Mouse (Mus musculus) erythroblast, adult 5-6 weeks (primary cell): Measurements from ENCODE around the gene Fibp. TPM values are rescaled to one million over a fixed set of nuclear protein-coding genes. Genes with fewer than 3 reads are reported as not detected.

Experiments
- ATAC-seq: replicated peaks from 2 replicates; pipeline ENCODE4 v1.8.0; 2016; ENCODE audit warnings: moderate number of reproducible peaks, mild to moderate bottlenecking, moderate TSS enrichment, inconsistent platforms; ENCODE audit not compliant: poor library complexity, low FRiP score, severe bottlenecking
- total RNA-seq, 2 experiments: library from RNA; stranded (forward) in 1 of 2; stranded (reverse) in 1 of 2; fragments of 150-400 nt in 1 of 2; fragments of 200-764, 138-1000 nt in 1 of 2; gene quantifications; 2 replicates each; pipeline versions ENCODE4 v1.2.3 to v1.2.4; 2015 to 2017; ENCODE audit warnings: low replicate concordance in 2 of 2

Fibp gene
- total RNA-seq, 2 experiments from 2014 or later, result 15.2 to 17.6 TPM

DNA sequence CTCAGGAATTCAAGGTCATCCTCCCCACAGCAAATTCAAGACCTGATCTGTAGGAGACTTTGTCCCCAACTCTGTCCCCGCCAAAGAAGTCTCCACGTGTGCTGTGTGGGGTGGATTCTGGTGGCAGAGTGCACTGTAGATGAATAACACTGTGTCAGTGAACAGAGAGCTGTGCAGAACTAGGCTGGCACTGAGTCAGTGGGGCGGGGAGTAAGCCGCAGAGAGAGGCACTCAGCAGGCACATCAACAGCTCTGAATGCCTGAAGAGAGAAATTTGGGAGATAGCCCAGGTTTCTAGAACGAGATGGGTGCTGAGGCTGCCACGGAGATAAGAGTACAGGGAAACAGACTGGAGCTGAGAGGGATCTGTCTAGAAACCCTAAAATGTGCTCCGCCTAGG lies 1.4 kb upstream of the Fibp start:
- ATAC-seq, result no peak

DNA sequence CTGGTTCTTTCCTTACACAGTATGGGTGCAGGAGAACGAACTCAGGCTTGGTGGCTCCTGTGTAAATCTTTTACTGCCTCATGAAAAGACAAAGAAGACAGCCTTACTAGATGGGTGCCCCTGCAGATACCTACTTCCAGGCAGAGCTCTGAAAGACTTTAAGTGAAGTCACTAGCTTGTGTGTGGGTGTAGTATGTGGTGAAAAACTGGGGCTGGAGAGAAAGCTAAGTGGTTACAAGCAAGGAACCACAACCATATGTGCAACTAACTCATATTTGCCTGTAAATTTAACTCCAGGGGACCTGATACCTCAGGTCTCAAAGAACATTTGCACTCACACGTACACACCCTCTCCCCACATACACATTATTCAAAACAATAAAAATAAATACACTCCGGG lies 519 bp upstream of the Fibp start:
- ATAC-seq, result no peak

- ATAC-seq, result no peak
Measured at GRCm38 (mm10) chr19:5461411-5461810, 996 bp downstream of the Fibp start.

DNA sequence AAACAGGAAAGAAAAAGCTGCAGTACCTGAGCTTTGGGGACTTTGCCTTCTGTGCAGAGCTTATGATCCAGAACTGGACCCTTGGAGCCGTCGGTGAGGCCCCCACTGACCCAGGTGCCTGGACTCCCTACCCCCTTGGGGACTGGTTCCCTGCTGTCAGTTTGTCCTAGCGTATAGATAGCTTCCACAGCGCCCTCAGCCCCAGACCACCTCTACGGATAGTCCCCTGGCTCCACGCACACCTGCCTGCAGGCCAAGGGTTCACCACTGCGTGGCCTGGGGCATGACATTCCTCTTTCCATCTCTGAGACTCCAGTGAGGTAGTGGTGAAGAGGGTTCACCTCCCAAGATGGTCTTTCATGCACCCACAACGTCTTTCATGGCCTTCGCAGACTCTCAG lies 2.8 kb downstream of the Fibp start:
- no peak for ATAC-seq

DNA sequence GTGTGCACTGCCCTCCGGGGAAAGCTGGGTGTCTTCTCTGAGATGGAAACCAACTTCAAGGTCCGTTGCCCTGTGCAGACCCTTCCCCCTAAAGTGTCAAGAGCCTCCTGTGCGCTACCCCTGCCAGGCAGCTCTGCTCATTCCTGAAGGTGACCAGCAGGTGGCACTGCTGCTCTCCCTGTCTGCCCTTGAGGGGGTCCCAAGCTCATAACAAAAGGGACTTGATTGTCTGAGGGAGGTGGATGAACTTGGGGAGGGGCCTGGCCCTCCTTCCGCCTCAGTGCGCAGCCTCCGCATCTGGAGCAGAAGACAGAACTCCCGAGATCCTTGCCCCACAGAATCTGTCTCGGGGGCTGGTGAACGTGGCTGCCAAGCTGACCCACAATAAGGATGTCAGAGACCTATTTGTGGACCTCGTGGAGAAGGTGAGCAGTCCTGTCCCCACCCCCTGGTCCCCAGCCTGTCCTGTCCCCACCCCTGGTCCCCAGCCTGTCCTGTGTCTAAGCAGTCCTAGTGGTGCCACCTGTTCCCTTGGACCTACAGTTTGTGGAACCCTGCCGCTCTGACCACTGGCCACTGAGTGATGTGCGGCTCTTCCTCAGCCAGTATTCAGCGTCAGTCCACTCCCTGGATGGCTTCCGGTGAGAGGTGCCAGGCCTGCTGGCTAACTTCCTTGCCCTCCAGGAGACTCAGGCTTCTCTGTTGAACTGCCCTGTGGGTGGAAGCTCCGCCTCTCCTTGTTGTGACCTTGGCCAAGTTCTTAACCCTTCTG lies 3.6 kb downstream of the Fibp start:
- no peak for ATAC-seq

GRCm38 (mm10) chr19:5465037-5465436 lies 4.6 kb downstream of the Fibp start:
- ATAC-seq, result no peak

DNA sequence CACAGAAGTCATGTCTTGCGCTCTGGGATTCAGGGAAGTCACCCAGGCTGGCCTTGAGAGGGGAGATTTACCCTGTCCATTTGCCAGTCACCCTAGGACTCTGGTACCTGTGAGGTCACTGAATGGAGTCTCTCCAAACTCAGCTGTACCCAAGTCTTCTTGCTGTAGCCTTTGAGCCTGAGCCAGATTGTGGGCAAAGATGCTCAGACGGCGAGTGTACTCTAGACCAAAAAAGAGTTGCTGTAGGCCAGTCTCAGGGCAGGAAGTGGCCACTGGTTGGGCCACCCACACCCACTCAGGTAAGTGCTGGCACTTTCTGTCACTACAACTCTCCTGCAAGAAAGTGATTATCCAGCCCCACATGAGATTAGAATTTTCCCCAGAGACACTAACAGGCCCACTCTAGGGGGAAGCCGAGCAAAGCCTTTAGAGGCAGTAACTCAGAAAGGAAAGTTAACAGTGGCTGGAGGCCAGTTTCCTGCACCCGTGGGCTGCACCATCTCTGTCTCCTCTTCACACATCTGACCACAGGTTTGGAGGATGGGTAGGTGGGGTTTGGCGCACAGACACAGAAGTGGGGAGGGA lies 6.6 kb downstream of the Fibp start:
- ATAC-seq, result no peak

GRCm38 (mm10) chr19:5468374-5468773 lies 8.0 kb downstream of the Fibp start, which contains the start of gene Ctsw:
Gene Ctsw (minus strand): TSS chr19:5468507.
- ATAC-seq, result no peak

GRCm38 (mm10) chr19:5471846-5472245 lies 11.4 kb downstream of the Fibp start:
- no peak for ATAC-seq

GRCm38 (mm10) chr19:5472857-5473256 lies 12.4 kb downstream of the Fibp start:
- no peak for ATAC-seq

DNA sequence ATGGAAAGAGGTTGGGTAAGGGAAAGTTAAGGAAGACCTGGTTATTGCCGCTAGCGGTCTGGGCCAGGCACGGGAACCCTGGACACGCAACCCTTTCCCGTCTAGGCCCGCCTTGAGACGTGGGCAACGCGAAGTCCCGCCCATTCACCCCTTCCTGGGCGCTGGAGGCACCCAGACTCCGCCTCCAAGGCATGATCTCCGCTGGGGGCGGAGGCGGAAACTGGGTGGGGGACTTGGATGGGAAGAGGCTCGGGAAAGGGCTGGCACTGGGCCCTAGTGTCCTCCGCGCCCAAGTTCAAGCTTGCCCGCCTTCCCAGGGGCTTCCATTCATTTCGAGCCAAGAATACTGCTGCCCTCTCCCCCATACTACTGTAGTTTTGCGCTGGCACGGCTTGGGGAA lies 13.3 kb downstream of the Fibp start, which contains the start of gene Efemp2:
Gene Efemp2 (plus strand): TSS at position 235 of the 400 bp plus-strand sequence.
- no peak for ATAC-seq

GRCm38 (mm10) chr19:5474281-5475068 lies 14.1 kb downstream of the Fibp start:
- ATAC-seq, result no peak

DNA sequence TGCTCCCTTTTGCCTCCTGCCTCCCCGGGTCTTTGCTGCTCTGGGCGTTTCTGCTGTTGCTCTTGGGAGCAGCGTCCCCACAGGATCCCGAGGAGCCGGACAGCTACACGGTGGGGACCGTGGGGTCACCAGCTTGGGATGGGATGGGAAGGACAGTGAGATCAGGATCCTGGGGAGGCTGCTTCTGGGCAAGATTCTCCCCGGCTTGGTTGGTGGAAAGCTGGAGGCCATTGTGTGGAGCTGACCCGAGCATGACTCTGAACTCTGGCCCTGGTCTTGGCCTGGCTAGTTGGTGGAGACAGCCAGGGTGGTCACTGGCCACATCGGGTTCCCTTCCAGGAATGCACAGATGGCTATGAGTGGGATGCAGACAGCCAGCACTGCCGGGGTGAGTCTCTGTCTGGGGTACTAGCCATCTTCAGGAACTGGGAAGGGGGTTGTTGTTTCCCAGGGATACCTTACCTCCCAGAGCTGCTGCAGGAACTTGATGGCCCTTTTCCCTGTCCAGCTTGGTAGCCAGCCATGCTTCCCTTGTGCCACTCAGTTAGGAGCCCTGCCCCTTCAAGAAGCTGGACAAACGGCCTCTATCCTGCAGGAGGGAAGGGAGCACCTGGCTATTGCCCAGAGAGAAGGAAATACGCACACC lies 14.8 kb downstream of the Fibp start:
- no peak for ATAC-seq

DNA sequence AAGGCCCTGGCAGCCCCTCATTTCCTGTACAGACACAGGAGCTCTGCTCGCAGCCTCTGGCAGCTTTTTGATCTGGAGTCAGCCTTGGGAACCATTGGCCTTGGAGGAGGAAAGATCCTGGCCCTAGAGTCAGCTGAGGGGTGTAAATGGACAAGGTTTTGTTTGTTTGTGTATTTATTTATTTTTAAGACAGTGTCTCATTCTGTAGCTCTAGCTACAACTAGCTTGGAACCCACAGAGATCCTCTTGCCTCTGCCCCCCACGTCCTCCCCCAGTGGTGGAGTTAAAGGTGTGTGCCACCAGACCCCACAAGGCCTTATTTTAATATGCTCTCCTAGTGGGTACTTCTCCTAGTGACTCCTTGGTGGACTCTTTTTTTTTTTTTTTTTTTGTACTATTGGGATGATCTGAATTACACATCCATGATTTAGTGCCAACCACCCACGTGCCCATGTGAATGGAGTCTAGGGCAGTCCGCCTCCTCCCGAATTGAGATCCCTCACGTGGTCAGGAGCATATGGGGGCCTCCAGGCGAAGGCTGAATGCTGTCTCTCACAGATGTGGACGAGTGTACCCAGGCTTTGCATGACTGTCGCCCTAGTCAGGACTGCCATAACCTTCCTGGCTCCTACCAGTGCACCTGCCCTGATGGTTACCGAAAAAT lies 16.7 kb downstream of the Fibp start:
- no peak for ATAC-seq

DNA sequence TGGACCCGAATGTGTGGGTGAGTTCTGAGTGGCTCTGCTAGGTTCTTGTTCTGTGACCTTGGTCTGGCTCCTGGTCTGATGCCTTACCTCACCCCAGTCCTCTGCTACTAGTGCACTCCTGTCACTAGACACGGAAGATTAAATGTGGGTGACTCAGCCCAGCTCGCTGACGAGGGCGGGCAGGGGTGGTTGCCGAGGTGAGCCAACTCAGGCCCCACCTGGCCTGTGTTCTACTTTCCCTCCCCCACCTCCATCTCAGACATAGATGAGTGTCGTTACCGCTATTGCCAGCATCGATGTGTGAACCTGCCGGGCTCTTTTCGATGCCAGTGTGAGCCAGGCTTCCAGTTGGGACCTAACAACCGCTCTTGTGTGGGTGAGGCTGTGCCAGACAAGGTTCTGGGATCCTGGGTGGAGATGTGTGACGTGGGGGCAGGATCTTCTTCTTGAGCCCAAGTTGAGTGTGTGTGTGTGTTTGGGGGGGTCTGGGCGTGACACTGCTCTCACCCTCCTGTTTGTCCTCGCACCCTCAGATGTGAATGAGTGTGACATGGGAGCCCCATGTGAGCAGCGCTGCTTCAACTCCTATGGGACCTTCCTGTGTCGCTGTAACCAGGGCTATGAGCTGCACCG lies 17.4 kb downstream of the Fibp start:
- no peak for ATAC-seq

- ATAC-seq, result no peak
Measured at GRCm38 (mm10) chr19:5480016-5480415, 19.6 kb downstream of the Fibp start.

DNA sequence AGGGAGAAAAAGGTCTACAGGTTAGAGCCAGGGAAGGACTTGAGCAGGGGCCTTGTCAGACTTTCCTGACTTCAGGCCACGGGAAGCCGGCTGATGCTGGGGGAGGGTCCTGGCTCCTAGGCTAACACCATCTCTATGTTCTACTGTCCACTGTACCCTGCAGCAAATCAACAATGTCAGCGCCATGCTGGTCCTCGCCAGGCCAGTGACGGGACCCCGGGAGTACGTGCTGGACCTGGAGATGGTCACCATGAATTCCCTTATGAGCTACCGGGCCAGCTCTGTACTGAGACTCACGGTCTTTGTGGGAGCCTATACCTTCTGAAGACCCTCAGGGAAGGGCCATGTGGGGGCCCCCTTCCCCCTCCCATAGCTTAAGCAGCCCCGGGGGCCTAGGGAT lies 21.0 kb downstream of the Fibp start:
- no peak for ATAC-seq

DNA sequence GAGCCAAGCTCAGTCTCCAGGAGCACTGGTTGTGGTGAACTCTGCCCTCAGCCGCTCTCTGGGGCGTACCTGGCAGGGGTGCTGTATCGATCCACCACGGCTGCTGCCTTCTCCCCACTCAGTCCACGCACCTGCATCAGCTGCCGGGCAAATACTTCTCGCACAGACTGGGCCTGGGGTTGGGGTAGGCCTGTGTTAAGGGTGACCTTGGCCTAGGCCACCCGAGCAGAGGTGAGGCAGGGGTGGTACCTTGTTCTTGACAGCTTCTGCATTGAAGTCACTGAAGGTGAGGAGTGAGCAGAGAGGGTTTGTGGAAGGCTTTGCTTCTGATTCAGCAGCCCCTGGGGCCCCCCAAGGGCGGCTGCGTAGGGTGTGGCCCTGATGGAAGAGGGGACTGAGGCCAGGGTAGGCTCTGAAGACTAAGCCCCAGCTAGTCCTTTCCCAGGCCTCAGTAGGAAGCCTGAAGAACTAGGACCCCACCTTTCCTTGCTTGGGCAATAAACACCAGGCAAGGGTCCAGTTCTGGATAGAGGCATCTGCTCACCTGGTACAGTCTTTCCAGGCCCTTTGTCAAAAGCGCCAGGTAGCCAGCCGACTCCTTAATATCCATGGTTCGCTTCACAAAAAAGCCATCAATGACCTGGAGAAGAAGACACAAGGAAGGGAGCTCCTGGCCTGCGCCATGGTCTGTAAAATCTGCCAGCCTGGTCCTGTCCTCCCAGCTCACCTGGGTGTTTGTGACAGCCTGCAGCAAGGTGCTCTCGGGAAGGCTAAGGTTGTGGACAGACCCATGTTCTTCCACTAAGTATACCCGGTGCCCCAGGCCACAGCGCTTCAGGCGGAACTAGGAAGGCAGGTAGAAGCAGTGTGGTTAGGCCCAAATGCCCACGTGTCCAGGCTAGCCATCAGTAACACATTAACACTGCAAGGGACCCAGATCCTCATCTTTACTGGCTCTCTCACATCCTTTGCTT lies 23.3 kb downstream of the Fibp start:
- no peak for ATAC-seq
